Mouse (Mus musculus): ENCODE measurements around the gene Alg3. TPM values are rescaled to one million over a fixed set of nuclear protein-coding genes. Genes with fewer than 3 reads are reported as not detected.

Gene Alg3
- polyA plus RNA-seq, 1 experiment, result 36.7 TPM

DNA sequence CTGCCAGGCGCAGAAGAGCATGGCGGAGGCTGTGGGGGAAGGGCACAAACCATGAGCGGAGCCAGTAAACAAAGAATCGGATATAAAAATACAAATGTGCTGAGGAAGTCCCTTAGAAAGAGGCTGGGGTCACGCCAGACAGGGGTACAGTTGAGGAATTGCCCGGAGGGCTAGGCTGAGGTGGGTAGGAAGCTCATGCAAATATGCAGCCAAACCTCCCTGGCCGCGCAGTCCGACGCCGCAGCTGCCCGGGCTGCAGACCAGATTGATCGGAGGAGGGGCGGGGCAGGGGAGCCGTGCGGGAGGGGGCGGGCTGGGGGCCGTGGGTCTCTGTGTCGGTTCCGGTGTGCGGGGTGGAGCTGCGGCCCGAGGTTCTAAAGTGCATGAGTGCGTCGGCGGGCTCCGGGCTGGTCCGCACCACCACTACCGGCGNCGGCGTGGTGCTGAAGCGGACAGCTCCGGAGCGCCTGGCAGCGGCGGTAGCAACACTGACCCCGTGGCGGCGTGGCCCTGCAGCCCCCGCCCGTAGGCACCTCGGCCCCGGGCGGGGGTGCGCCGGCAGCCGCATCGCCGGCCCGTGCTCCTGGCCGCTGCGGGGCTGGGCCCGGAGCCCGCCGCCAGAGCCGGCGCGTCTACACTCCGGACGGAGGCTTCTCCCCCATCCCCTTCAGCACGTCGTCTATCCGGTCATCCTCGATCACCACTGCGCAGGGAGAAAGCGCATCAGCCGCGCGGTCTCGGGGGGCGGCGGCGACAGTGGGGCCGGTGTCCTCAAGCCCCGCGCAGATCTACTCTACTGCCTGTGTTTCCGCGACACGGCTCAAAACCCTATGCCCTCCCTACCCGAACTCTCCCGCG is 8.2 kb upstream of the Alg3 start:
- H3K27ac ChIP-seq (ENCODE audit: insufficient read depth, low read length), result no peak overlapping the region
- H3K4me3 ChIP-seq (ENCODE audit: low read depth, low read length), result peak overlapping the region; percentile 55
- H3K27me3 ChIP-seq (ENCODE audit: control insufficient read depth, insufficient read depth, low read length, poor library complexity, severe bottlenecking), result no peaks in the 10 kb centered on the region
- H3K36me3 ChIP-seq (ENCODE audit: control insufficient read depth, insufficient read depth, low read length, poor library complexity, severe bottlenecking), result no peaks in the 10 kb centered on the region
- no peak for TF ChIP-seq POLR2A (IDR thresholded peaks at IDR 0.05; ENCODE audit: insufficient read depth, low read length)
- no peak for TF ChIP-seq CTCF (IDR thresholded peaks at IDR 0.05; ENCODE audit: low read depth, low read length)
- no peak for TF ChIP-seq EP300 (IDR thresholded peaks at IDR 0.05; ENCODE audit: insufficient read depth, low read depth, low read length)
- no peaks in the 10 kb centered on the region for H3K4me1 ChIP-seq (ENCODE audit: control insufficient read depth, insufficient read depth, low read length)
- H3K9me3 ChIP-seq (replicated peaks; ENCODE audit: control insufficient read depth, insufficient read depth, low read length, poor library complexity, severe bottlenecking), result no peaks in the 10 kb centered on the region
- H3K9ac ChIP-seq (ENCODE audit: low read depth, poor library complexity, severe bottlenecking), result peak overlapping the region; percentile 94; the same call in 1 of the 2 replicates

GRCm38 (mm10) chr16:20610501-20611356 is 806 bp downstream of the Alg3 start:
- peak overlapping the region; percentile 98 for H3K4me3 ChIP-seq (ENCODE audit: low read depth, low read length)
- H3K4me1 ChIP-seq (ENCODE audit: control insufficient read depth, insufficient read depth, low read length), result no peaks in the 10 kb centered on the region
- peak overlapping the region; percentile 80 for H3K9ac ChIP-seq (ENCODE audit: low read depth, poor library complexity, severe bottlenecking)
- peak overlapping the region; percentile 54 for H3K27ac ChIP-seq (ENCODE audit: insufficient read depth, low read length)
- H3K27me3 ChIP-seq (ENCODE audit: control insufficient read depth, insufficient read depth, low read length, poor library complexity, severe bottlenecking), result no peaks in the 10 kb centered on the region
- peaks cover 21% of the 10 kb centered on the region for H3K36me3 ChIP-seq (ENCODE audit: control insufficient read depth, insufficient read depth, low read length, poor library complexity, severe bottlenecking)
- H3K9me3 ChIP-seq (replicated peaks; ENCODE audit: control insufficient read depth, insufficient read depth, low read length, poor library complexity, severe bottlenecking), result no peaks in the 10 kb centered on the region
- no peak for TF ChIP-seq CTCF (IDR thresholded peaks at IDR 0.05; ENCODE audit: low read depth, low read length)
- TF ChIP-seq POLR2A (IDR thresholded peaks at IDR 0.05; ENCODE audit: insufficient read depth, low read length), result peak; percentile 86
- no peak; the same call in 1 of the 2 replicates for TF ChIP-seq EP300 (IDR thresholded peaks at IDR 0.05; ENCODE audit: insufficient read depth, low read depth, low read length)

DNA sequence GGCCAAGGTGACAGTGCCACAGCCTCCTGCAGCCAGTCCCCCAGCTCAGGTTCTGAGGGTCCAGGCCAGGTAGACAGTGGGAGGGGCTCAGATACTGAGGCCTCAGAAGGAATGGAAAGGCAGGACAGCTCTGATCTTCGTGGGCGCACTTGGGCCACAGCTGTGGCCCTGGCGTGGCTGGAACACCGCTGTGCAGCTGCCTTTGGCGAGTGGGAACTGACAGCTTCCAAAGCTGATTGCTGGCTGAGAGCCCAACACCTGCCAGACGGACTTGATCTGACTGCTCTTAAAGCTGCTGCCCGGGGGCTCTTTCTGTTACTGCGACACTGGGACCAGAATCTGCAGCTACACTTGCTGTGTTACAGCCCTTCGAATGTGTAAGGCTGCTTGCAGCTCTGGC is 6.8 kb downstream of the Alg3 start:
- no peak overlapping the region for H3K9ac ChIP-seq (ENCODE audit: low read depth, poor library complexity, severe bottlenecking)
- peaks cover 26% of the 10 kb centered on the region for H3K36me3 ChIP-seq (ENCODE audit: control insufficient read depth, insufficient read depth, low read length, poor library complexity, severe bottlenecking)
- TF ChIP-seq POLR2A (IDR thresholded peaks at IDR 0.05; ENCODE audit: insufficient read depth, low read length), result no peak
- no peak for TF ChIP-seq EP300 (IDR thresholded peaks at IDR 0.05; ENCODE audit: insufficient read depth, low read depth, low read length)
- TF ChIP-seq CTCF (IDR thresholded peaks at IDR 0.05; ENCODE audit: low read depth, low read length), result no peak
- H3K27ac ChIP-seq (ENCODE audit: insufficient read depth, low read length), result no peak overlapping the region
- H3K4me3 ChIP-seq (ENCODE audit: low read depth, low read length), result no peak overlapping the region
- no peaks in the 10 kb centered on the region for H3K27me3 ChIP-seq (ENCODE audit: control insufficient read depth, insufficient read depth, low read length, poor library complexity, severe bottlenecking)
- no peaks in the 10 kb centered on the region for H3K9me3 ChIP-seq (replicated peaks; ENCODE audit: control insufficient read depth, insufficient read depth, low read length, poor library complexity, severe bottlenecking)
- H3K4me1 ChIP-seq (ENCODE audit: control insufficient read depth, insufficient read depth, low read length), result no peaks in the 10 kb centered on the region

DNA sequence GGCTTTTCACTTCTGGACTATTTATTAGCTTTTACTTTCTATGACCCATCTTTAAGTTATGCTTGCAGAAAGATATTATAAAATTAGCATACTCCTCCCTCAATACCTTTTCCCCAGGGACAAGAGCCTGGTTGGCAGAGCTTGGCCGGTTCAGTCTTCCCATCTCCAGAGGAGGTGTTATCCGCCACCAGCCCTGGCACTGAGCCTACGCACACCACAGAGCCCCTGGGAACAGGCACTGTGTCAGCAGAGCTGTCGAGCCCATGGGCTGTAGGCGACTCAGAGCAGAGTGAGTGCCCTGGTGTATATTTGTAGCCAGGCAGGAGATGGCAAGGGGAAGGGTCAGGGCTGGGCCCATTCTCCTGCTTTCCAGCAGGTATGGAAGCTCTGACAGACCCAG is 11.0 kb downstream of the Alg3 start:
- Histone ChIP-seq H3K27me3 (ENCODE audit: control insufficient read depth, insufficient read depth, low read length, poor library complexity, severe bottlenecking) (no peaks in the 10 kb centered on the region), H3K4me1 (ENCODE audit: control insufficient read depth, insufficient read depth, low read length) (no peaks in the 10 kb centered on the region), H3K9ac (ENCODE audit: low read depth, poor library complexity, severe bottlenecking) (no peak overlapping the region), H3K27ac (ENCODE audit: insufficient read depth, low read length) (no peak overlapping the region), H3K36me3 (ENCODE audit: control insufficient read depth, insufficient read depth, low read length, poor library complexity, severe bottlenecking) (peaks cover 3% of the 10 kb centered on the region; the same call in 1 of the 2 replicates), H3K9me3 (replicated peaks; ENCODE audit: control insufficient read depth, insufficient read depth, low read length, poor library complexity, severe bottlenecking) (no peaks in the 10 kb centered on the region), H3K4me3 (ENCODE audit: low read depth, low read length) (no peak overlapping the region)
- TF ChIP-seq CTCF (IDR thresholded peaks at IDR 0.05; ENCODE audit: low read depth, low read length), result no peak
- TF ChIP-seq POLR2A (IDR thresholded peaks at IDR 0.05; ENCODE audit: insufficient read depth, low read length), result no peak
- no peak for TF ChIP-seq EP300 (IDR thresholded peaks at IDR 0.05; ENCODE audit: insufficient read depth, low read depth, low read length)

- H3K4me1 ChIP-seq (ENCODE audit: control insufficient read depth, insufficient read depth, low read length), result no peaks in the 10 kb centered on the region
- no peak for TF ChIP-seq EP300 (IDR thresholded peaks at IDR 0.05; ENCODE audit: insufficient read depth, low read depth, low read length)
- no peak for TF ChIP-seq CTCF (IDR thresholded peaks at IDR 0.05; ENCODE audit: low read depth, low read length)
- no peak for TF ChIP-seq POLR2A (IDR thresholded peaks at IDR 0.05; ENCODE audit: insufficient read depth, low read length)
- no peak overlapping the region for H3K4me3 ChIP-seq (ENCODE audit: low read depth, low read length)
- H3K9me3 ChIP-seq (replicated peaks; ENCODE audit: control insufficient read depth, insufficient read depth, low read length, poor library complexity, severe bottlenecking), result no peaks in the 10 kb centered on the region
- no peaks in the 10 kb centered on the region for H3K36me3 ChIP-seq (ENCODE audit: control insufficient read depth, insufficient read depth, low read length, poor library complexity, severe bottlenecking)
- H3K27me3 ChIP-seq (ENCODE audit: control insufficient read depth, insufficient read depth, low read length, poor library complexity, severe bottlenecking), result no peaks in the 10 kb centered on the region
- no peak overlapping the region for H3K9ac ChIP-seq (ENCODE audit: low read depth, poor library complexity, severe bottlenecking)
- H3K27ac ChIP-seq (ENCODE audit: insufficient read depth, low read length), result no peak overlapping the region
These were observed 14.7 kb downstream of the Alg3 start for GRCm38 (mm10) chr16:20596687-20597441.

All from ES-Bruce4 (cell line).